20 mouse cellular contexts compared by ENCODE assay signal in the genomic region with DNA sequence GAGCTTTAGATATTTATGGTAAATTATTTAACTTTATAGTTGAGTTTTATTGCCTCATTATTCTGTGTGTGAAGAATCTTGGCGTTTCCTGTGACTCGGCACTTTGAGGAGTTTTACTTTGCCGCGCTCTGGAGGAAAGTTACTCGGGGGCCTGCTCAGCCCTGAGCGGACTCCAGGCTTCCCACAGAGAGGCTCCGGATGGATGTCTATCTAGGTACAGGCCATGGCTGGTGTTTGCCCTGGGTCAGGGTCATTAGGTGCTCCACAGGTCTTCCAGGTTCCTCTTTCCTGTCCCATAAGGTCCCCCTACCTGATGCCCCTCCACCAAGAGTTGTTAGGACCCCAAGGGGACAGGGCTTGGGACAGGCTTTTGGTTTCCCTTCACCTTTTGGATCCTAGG. TPM values are rescaled to one million over a fixed set of nuclear protein-coding genes. Genes with fewer than 3 reads are reported as not detected.
DNase-seq lines count a peak whose midpoint lies in the region; ATAC-seq and TF ChIP-seq lines count a peak whose summit lies in the region.
"Had no signal": no experiment of that assay in that cellular context is flagged by ENCODE, and none has a peak within 500 bp of the region (broad histone marks: within the 10 kb centered on the region; RNA-seq: fewer than 3 reads in every experiment).

No protein-coding gene starts in this region.

- H3K36me3 ChIP-seq in midbrain, embryonic 10.5 days, result no peaks in the 10 kb centered on the region
- H3K36me3 ChIP-seq in midbrain, postnatal 0 days (ENCODE audit: insufficient read depth, low read length), result no peaks in the 10 kb centered on the region
- H3K36me3 ChIP-seq in forebrain, embryonic 11.5 days (ENCODE audit: control insufficient read depth, insufficient read depth, low read length), result no peaks in the 10 kb centered on the region
- H3K36me3 ChIP-seq in limb, embryonic 12.5 days, result no peaks in the 10 kb centered on the region
- H3K36me3 ChIP-seq: embryonic facial prominence, embryonic 13.5 days; heart, embryonic 12.5 days; intestine, embryonic 15.5 days; limb, embryonic 15.5 days had no signal

- H3K9ac ChIP-seq in midbrain, postnatal 0 days (replicated peaks; ENCODE audit: low read length, poor library complexity, severe bottlenecking), result no peak overlapping the region
- H3K9ac ChIP-seq in forebrain, embryonic 11.5 days (ENCODE audit: low read length), result peak overlapping the region; percentile 7; the same call in 1 of the 2 replicates
- H3K9ac ChIP-seq in limb, embryonic 12.5 days (replicated peaks), result no peak overlapping the region
- H3K9ac ChIP-seq: embryonic facial prominence, embryonic 13.5 days; heart, embryonic 12.5 days; intestine, embryonic 15.5 days; limb, embryonic 15.5 days had no signal

- H3K4me2 ChIP-seq in midbrain, postnatal 0 days (ENCODE audit: low read depth, low read length, poor library complexity, severe bottlenecking), result no peak overlapping the region
- peak overlapping the region; percentile 18; the same call in 1 of the 2 replicates for H3K4me2 ChIP-seq in forebrain, embryonic 11.5 days (ENCODE audit: low read depth, low read length, severe bottlenecking)
- no peak overlapping the region for H3K4me2 ChIP-seq in limb, embryonic 12.5 days
- H3K4me2 ChIP-seq: embryonic facial prominence, embryonic 13.5 days; heart, embryonic 12.5 days; intestine, embryonic 15.5 days; limb, embryonic 15.5 days had no signal

- no peak for ATAC-seq in midbrain, postnatal 0 days (ENCODE audit: low FRiP score)
- peak; percentile 40; the same call in 1 of the 2 replicates for ATAC-seq in forebrain, embryonic 11.5 days (replicated peaks; ENCODE audit: low FRiP score)
- ATAC-seq in limb, embryonic 12.5 days (ENCODE audit: insufficient number of reproducible peaks, insufficient read depth, low FRiP score, low TSS enrichment, low read depth), result peak; percentile 31; the same call in 1 of the 2 replicates
- ATAC-seq in granulocyte monocyte progenitor cell, adult 5-6 weeks (replicated peaks; ENCODE audit: poor library complexity, severe bottlenecking), result no peak
- ATAC-seq: intestine, embryonic 15.5 days had no signal

- H3K27ac ChIP-seq in midbrain, embryonic 10.5 days (replicated peaks), result peak overlapping the region; percentile 65
- H3K27ac ChIP-seq in midbrain, postnatal 0 days (ENCODE audit: low read depth, low read length), result no peak overlapping the region
- peak overlapping the region; percentile 80 for H3K27ac ChIP-seq in forebrain, embryonic 11.5 days (ENCODE audit: low read depth, low read length)
- no peak overlapping the region for H3K27ac ChIP-seq in limb, embryonic 12.5 days
- H3K27ac ChIP-seq: embryonic facial prominence, embryonic 13.5 days; intestine, embryonic 15.5 days; left cerebral cortex, adult 2 months; limb, embryonic 15.5 days had no signal

- H3K4me1 ChIP-seq in midbrain, embryonic 10.5 days, result peaks cover 46% of the 10 kb centered on the region
- no peaks in the 10 kb centered on the region; the same call in 1 of the 2 replicates for H3K4me1 ChIP-seq in midbrain, postnatal 0 days (ENCODE audit: insufficient read depth, low read length)
- H3K4me1 ChIP-seq in forebrain, embryonic 11.5 days (replicated peaks; ENCODE audit: control insufficient read depth, insufficient read depth, low read length), result peaks cover 29% of the 10 kb centered on the region
- H3K4me1 ChIP-seq in limb, embryonic 12.5 days (replicated peaks), result peaks cover 18% of the 10 kb centered on the region
- H3K4me1 ChIP-seq: embryonic facial prominence, embryonic 13.5 days; intestine, embryonic 15.5 days had no signal

- peaks cover 77% of the 10 kb centered on the region for H3K27me3 ChIP-seq in midbrain, embryonic 10.5 days (ENCODE audit: low read depth, poor library complexity, severe bottlenecking)
- H3K27me3 ChIP-seq in midbrain, postnatal 0 days (ENCODE audit: insufficient read depth, low read length), result no peaks in the 10 kb centered on the region
- peaks cover 4% of the 10 kb centered on the region for H3K27me3 ChIP-seq in forebrain, embryonic 11.5 days (ENCODE audit: control insufficient read depth, insufficient read depth, low read length)
- peaks cover 99% of the 10 kb centered on the region for H3K27me3 ChIP-seq in limb, embryonic 12.5 days

- no peak overlapping the region for H3K4me3 ChIP-seq in midbrain, embryonic 10.5 days
- H3K4me3 ChIP-seq in midbrain, postnatal 0 days (ENCODE audit: low read depth, low read length), result no peak overlapping the region
- no peak overlapping the region for H3K4me3 ChIP-seq in forebrain, embryonic 11.5 days (ENCODE audit: low read depth, low read length)
- no peak overlapping the region for H3K4me3 ChIP-seq in limb, embryonic 12.5 days (replicated peaks)
- H3K4me3 ChIP-seq: embryonic facial prominence, embryonic 13.5 days; heart, embryonic 12.5 days; intestine, embryonic 15.5 days; left cerebral cortex, adult 2 months; limb, embryonic 15.5 days had no signal

- H3K9me3 ChIP-seq in midbrain, embryonic 10.5 days (replicated peaks), result no peaks in the 10 kb centered on the region
- no peaks in the 10 kb centered on the region for H3K9me3 ChIP-seq in midbrain, postnatal 0 days (ENCODE audit: low read length)
- no peaks in the 10 kb centered on the region for H3K9me3 ChIP-seq in forebrain, embryonic 11.5 days (ENCODE audit: control insufficient read depth, low read length)
- H3K9me3 ChIP-seq in limb, embryonic 12.5 days, result no peaks in the 10 kb centered on the region
- H3K9me3 ChIP-seq: embryonic facial prominence, embryonic 13.5 days; heart, embryonic 12.5 days; intestine, embryonic 15.5 days; limb, embryonic 15.5 days had no signal

- TF ChIP-seq CTCF in midbrain, postnatal 0 days (IDR thresholded peaks at IDR 0.05), result no peak

- whole genome bisulfite sequencing in midbrain, embryonic 10.5 days, result 11% methylated on average over 7 of the region's 7 CpGs
- WGBS in midbrain, postnatal 0 days, result 21% methylated on average over 7 of the region's 7 CpGs
- WGBS in forebrain, embryonic 11.5 days, result 7% methylated on average over 7 of the region's 7 CpGs
- 7% methylated on average over 7 of the region's 7 CpGs for WGBS in limb, embryonic 12.5 days

- no peak for DNase-seq in midbrain, embryonic 10.5 days (ENCODE audit: low spot score)
- DNase-seq in midbrain, postnatal 0 days (ENCODE audit: low spot score), result no peak
- peak; percentile 45 for DNase-seq in R1 (ENCODE audit: low read depth, low spot score)
- DNase-seq in forebrain, embryonic 11.5 days (ENCODE audit: low spot score), result peak; percentile 67
- no peak for DNase-seq in left cerebral cortex, adult 18-20 months (ENCODE audit: low spot score in 2 of 2)
- DNase-seq in right cerebral cortex, adult 2 months (ENCODE audit: low spot score in 2 of 2), result no peak
- DNase-seq: adrenal gland, adult 8-10 months; cerebellum, postnatal 10 days; heart, postnatal 36 days; lung, adult 2 months; lung, postnatal 4 days; thymus, postnatal 4 days had no signal

RNA-seq across cellular contexts. Expression of a gene that starts 45.0 kb away (rescaled TPM):
- 0.31 and 0.34 TPM in 2 replicates for polyA plus RNA-seq in midbrain, embryonic 10.5 days (2016; fragmentation: Nextera tagmentation; extraction: Ambion mirVana)
- total RNA-seq in midbrain, postnatal 0 days (2014; rRNA removed), result 22.7 and 24.6 TPM in 2 replicates
- 2.5 and 3.3 TPM in 2 replicates for polyA plus RNA-seq in midbrain, postnatal 0 days (2015; fragmentation: Nextera tagmentation; extraction: Ambion mirVana)
- 2.0 and 2.7 TPM in 2 replicates for polyA plus RNA-seq in forebrain, embryonic 11.5 days (2014; fragmentation: Nextera tagmentation; extraction: Ambion mirVana)
- 0.06 TPM in 1 of 2 replicates, not detected in the other for polyA plus RNA-seq in limb, embryonic 12.5 days (2016; fragmentation: Nextera tagmentation; extraction: Ambion mirVana)
- total RNA-seq in left cerebral cortex, adult 18-20 months (2021), result 10 to 100 TPM; 38.8 to 47.6 TPM
- not detected in 2 replicates for total RNA-seq in granulocyte monocyte progenitor cell, adult 5-6 weeks (2014; fragmentation: Nextera tagmentation)
- not detected in 2 replicates for total RNA-seq in granulocyte monocyte progenitor cell, adult 5-6 weeks (2017)
- total RNA-seq: monocyte, adult 5-6 weeks had no signal

Comparison
In these comparisons a context has a peak if more than half of its experiments do, and no peak if none do; other contexts are left out.
1. H3K27ac ChIP-seq: peak in midbrain, embryonic 10.5 days (single experiment) and forebrain, embryonic 11.5 days (single experiment); none in midbrain, postnatal 0 days (single experiment) and limb, embryonic 12.5 days (single experiment).
2. DNase-seq: peak in R1 (single experiment) and forebrain, embryonic 11.5 days (single experiment); none in midbrain, embryonic 10.5 days (single experiment), midbrain, postnatal 0 days (single experiment), left cerebral cortex, adult 18-20 months (0 of 2) and right cerebral cortex, adult 2 months (0 of 2).
3. ATAC-seq: peak in forebrain, embryonic 11.5 days (single experiment) and limb, embryonic 12.5 days (single experiment); none in midbrain, postnatal 0 days (single experiment) and granulocyte monocyte progenitor cell, adult 5-6 weeks (single experiment).